Mouse (Mus musculus): ENCODE measurements around the gene Usp1. TPM values are rescaled to one million over a fixed set of nuclear protein-coding genes. Genes with fewer than 3 reads are reported as not detected.

Usp1 gene
- 73.0 and 83.7 TPM in 2 replicates for polyA plus RNA-seq (2015; fragmentation: Nextera tagmentation; extraction: Ambion mirVana)

- under 1% methylated on average over 50 of the region's 67 CpGs for WGBS
- no peak for TF ChIP-seq CTCF (IDR thresholded peaks at IDR 0.05; ENCODE audit: low read depth)
- peak; percentile 30 for ATAC-seq (replicated peaks; ENCODE audit: low FRiP score, low read depth)
- Histone ChIP-seq H3K36me3 (ENCODE audit: insufficient read depth, low read length) (no peaks in the 10 kb centered on the region), H3K27ac (peak within 1 kb of the TSS; percentile 100), H3K4me3 (replicated peaks; ENCODE audit: low read depth, low read length) (peak within 1 kb of the TSS; percentile 93), H3K27me3 (ENCODE audit: insufficient read depth, low read length) (no peaks in the 10 kb centered on the region), H3K4me1 (replicated peaks; ENCODE audit: insufficient read depth, low read length) (peaks cover 12% of the 10 kb centered on the region; the same call in 1 of the 2 replicates), H3K9me3 (replicated peaks; ENCODE audit: low read length) (no peaks in the 10 kb centered on the region), H3K9ac (ENCODE audit: low read depth, low read length) (peak within 1 kb of the TSS; percentile 90), H3K4me2 (ENCODE audit: low read length) (peak within 1 kb of the TSS; percentile 91)
- peak; percentile 81 for DNase-seq (ENCODE audit: low spot score)
These were observed at the start of gene Usp1 for GRCm38 (mm10) chr4:98923568-98924070. Usp1 (plus strand) TSS chr4:98923810.

- no peak overlapping the region for H3K9ac ChIP-seq (ENCODE audit: low read depth, low read length)
- ATAC-seq (replicated peaks; ENCODE audit: low FRiP score, low read depth): no peak
- H3K36me3 ChIP-seq (ENCODE audit: insufficient read depth, low read length): no peaks in the 10 kb centered on the region
- no peaks in the 10 kb centered on the region for H3K4me1 ChIP-seq (replicated peaks; ENCODE audit: insufficient read depth, low read length)
- DNase-seq (ENCODE audit: low spot score): no peak
- H3K27me3 ChIP-seq (ENCODE audit: insufficient read depth, low read length): no peaks in the 10 kb centered on the region
- TF ChIP-seq CTCF (IDR thresholded peaks at IDR 0.05; ENCODE audit: low read depth): no peak
- H3K4me2 ChIP-seq (ENCODE audit: low read length): no peak overlapping the region
- no peak overlapping the region for H3K27ac ChIP-seq
- H3K4me3 ChIP-seq (replicated peaks; ENCODE audit: low read depth, low read length): no peak overlapping the region
- no peaks in the 10 kb centered on the region for H3K9me3 ChIP-seq (replicated peaks; ENCODE audit: low read length)
- WGBS: 80% methylated on average over 3 of the region's 3 CpGs
These were observed 40.9 kb upstream of the Usp1 start for GRCm38 (mm10) chr4:98882706-98883105.

- Histone ChIP-seq H3K4me1 (replicated peaks; ENCODE audit: insufficient read depth, low read length) (no peaks in the 10 kb centered on the region), H3K4me3 (replicated peaks; ENCODE audit: low read depth, low read length) (no peak overlapping the region), H3K4me2 (ENCODE audit: low read length) (no peak overlapping the region), H3K9me3 (replicated peaks; ENCODE audit: low read length) (no peaks in the 10 kb centered on the region), H3K27ac (no peak overlapping the region), H3K27me3 (ENCODE audit: insufficient read depth, low read length) (no peaks in the 10 kb centered on the region), H3K36me3 (ENCODE audit: insufficient read depth, low read length) (no peaks in the 10 kb centered on the region), H3K9ac (ENCODE audit: low read depth, low read length) (no peak overlapping the region)
- 76% methylated on average over 4 of the region's 4 CpGs for WGBS
- no peak for TF ChIP-seq CTCF (IDR thresholded peaks at IDR 0.05; ENCODE audit: low read depth)
- no peak for DNase-seq (ENCODE audit: low spot score)
- ATAC-seq (replicated peaks; ENCODE audit: low FRiP score, low read depth): no peak
These were observed 37.2 kb upstream of the Usp1 start for GRCm38 (mm10) chr4:98886377-98886776.

DNA sequence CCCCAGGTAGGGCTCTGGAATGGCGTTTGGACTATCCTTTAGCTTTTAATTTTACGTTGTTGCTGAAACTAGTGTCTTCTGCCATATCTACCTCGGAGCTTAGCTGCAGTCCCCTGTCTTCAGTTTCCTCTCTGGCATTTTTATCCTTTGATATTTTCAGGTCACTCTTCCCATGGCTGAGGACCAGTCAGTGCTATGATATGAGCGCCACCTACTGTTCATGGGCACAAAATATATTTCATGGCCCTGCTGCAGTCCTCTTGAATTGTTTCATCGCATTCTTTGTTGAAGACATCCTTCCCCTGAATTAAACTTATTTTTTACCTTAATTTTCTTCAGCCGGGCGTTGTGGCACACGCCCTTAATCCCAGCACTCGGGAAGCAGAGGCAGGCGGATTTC is 36.5 kb upstream of the Usp1 start:
- Histone ChIP-seq H3K4me3 (replicated peaks; ENCODE audit: low read depth, low read length) (no peak overlapping the region), H3K9ac (ENCODE audit: low read depth, low read length) (no peak overlapping the region), H3K27me3 (ENCODE audit: insufficient read depth, low read length) (no peaks in the 10 kb centered on the region), H3K27ac (no peak overlapping the region), H3K36me3 (ENCODE audit: insufficient read depth, low read length) (no peaks in the 10 kb centered on the region), H3K4me1 (replicated peaks; ENCODE audit: insufficient read depth, low read length) (no peaks in the 10 kb centered on the region), H3K9me3 (replicated peaks; ENCODE audit: low read length) (no peaks in the 10 kb centered on the region), H3K4me2 (ENCODE audit: low read length) (no peak overlapping the region)
- DNase-seq (ENCODE audit: low spot score) (peak; percentile 92), ATAC-seq (replicated peaks; ENCODE audit: low FRiP score, low read depth) (0 out of 2 replicates have a peak, but pooled peaks have one; percentile 49)
- TF ChIP-seq CTCF (IDR thresholded peaks at IDR 0.05; ENCODE audit: low read depth): peak; percentile 92
- 21% methylated on average over 10 of the region's 10 CpGs for WGBS

DNA sequence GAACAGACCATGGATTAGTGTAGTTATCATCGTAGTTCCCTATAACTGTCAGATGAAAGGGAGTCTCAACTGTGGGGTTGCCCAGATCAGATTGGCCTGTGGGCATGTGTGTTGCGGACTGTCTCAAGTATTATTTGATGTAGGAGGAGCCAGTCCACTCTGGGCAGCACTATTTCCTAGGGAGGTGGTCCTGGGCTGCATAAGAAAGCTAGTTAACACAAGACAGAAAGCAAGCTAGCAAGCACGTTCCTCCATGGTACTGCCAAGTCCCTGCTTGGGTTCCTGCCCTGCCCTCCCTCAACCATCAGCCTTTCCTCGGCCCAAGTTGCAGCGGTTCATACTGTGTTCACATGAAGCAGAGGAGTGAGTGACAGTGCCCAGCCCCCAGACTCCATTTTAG is 13.4 kb upstream of the Usp1 start:
- WGBS: 84% methylated on average over 5 of the region's 5 CpGs
- H3K36me3 ChIP-seq (ENCODE audit: insufficient read depth, low read length): no peaks in the 10 kb centered on the region
- DNase-seq (ENCODE audit: low spot score) (no peak), ATAC-seq (replicated peaks; ENCODE audit: low FRiP score, low read depth) (no peak)
- H3K27ac ChIP-seq: no peak overlapping the region
- no peak overlapping the region for H3K4me2 ChIP-seq (ENCODE audit: low read length)
- no peaks in the 10 kb centered on the region for H3K27me3 ChIP-seq (ENCODE audit: insufficient read depth, low read length)
- H3K9ac ChIP-seq (ENCODE audit: low read depth, low read length): no peak overlapping the region
- H3K4me1 ChIP-seq (replicated peaks; ENCODE audit: insufficient read depth, low read length): no peaks in the 10 kb centered on the region
- no peak overlapping the region for H3K4me3 ChIP-seq (replicated peaks; ENCODE audit: low read depth, low read length)
- no peaks in the 10 kb centered on the region for H3K9me3 ChIP-seq (replicated peaks; ENCODE audit: low read length)
- no peak for TF ChIP-seq CTCF (IDR thresholded peaks at IDR 0.05; ENCODE audit: low read depth)

GRCm38 (mm10) chr4:98917724-98918123 is 5.9 kb upstream of the Usp1 start:
- Histone ChIP-seq H3K27ac (no peak overlapping the region), H3K36me3 (ENCODE audit: insufficient read depth, low read length) (no peaks in the 10 kb centered on the region), H3K27me3 (ENCODE audit: insufficient read depth, low read length) (no peaks in the 10 kb centered on the region), H3K9ac (ENCODE audit: low read depth, low read length) (no peak overlapping the region), H3K4me3 (replicated peaks; ENCODE audit: low read depth, low read length) (no peak overlapping the region), H3K4me1 (replicated peaks; ENCODE audit: insufficient read depth, low read length) (peaks cover 4% of the 10 kb centered on the region; the same call in 1 of the 2 replicates), H3K4me2 (ENCODE audit: low read length) (no peak overlapping the region), H3K9me3 (replicated peaks; ENCODE audit: low read length) (no peaks in the 10 kb centered on the region)
- no peak for ATAC-seq (replicated peaks; ENCODE audit: low FRiP score, low read depth)
- TF ChIP-seq CTCF (IDR thresholded peaks at IDR 0.05; ENCODE audit: low read depth): no peak
- no peak for DNase-seq (ENCODE audit: low spot score)
- WGBS: 47% methylated on average over 2 of the region's 2 CpGs

DNA sequence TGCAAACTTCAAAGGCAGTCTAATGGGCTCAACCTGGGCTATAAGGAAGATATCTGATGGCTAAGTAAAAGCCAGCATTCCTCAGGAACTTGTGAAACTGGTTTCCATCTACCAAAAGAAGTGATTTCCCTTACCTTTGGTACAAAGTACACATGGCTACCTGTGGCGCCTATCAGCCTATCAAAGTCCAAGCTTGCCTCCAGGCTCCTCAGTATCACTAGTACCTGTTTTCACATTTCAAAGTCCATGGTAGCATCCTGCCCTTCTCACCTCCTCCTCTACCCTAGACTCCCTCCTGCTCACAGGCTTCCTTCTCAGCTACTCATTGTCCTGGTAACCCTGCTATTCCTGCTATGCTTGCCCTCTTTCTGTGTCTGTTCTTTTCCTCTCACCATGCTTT is 5.4 kb upstream of the Usp1 start:
- no peaks in the 10 kb centered on the region for H3K9me3 ChIP-seq (replicated peaks; ENCODE audit: low read length)
- no peak overlapping the region for H3K9ac ChIP-seq (ENCODE audit: low read depth, low read length)
- no peaks in the 10 kb centered on the region for H3K27me3 ChIP-seq (ENCODE audit: insufficient read depth, low read length)
- 81% methylated on average over 1 of the region's 1 CpGs for WGBS
- no peak overlapping the region for H3K27ac ChIP-seq
- no peaks in the 10 kb centered on the region for H3K36me3 ChIP-seq (ENCODE audit: insufficient read depth, low read length)
- H3K4me2 ChIP-seq (ENCODE audit: low read length): no peak overlapping the region
- DNase-seq (ENCODE audit: low spot score) (no peak), ATAC-seq (replicated peaks; ENCODE audit: low FRiP score, low read depth) (no peak)
- H3K4me3 ChIP-seq (replicated peaks; ENCODE audit: low read depth, low read length): no peak overlapping the region
- no peak for TF ChIP-seq CTCF (IDR thresholded peaks at IDR 0.05; ENCODE audit: low read depth)
- H3K4me1 ChIP-seq (replicated peaks; ENCODE audit: insufficient read depth, low read length): peaks cover 4% of the 10 kb centered on the region; the same call in 1 of the 2 replicates

Measured in kidney, postnatal 0 days (tissue).